Mouse (Mus musculus) left cerebral cortex, postnatal 36 days (tissue): ENCODE results near the gene Hmox2. TPM values are rescaled to one million over a fixed set of nuclear protein-coding genes. Genes with fewer than 3 reads are reported as not detected.

ENCODE experiments used
- DNase-seq, 2 experiments: peaks; one replicate each; pipeline ENCODE4 v3.0.0; 2021 to 2022; ENCODE audit warnings: low spot score in 2 of 2, mixed read lengths in 1 of 2
- intact Hi-C: fragments of 180-260 bp; cut with DNase I; formaldehyde crosslinking; loops from one replicate; pipeline ENCODE4 v1.15.1; 2025
- total RNA-seq, 2 experiments: library from RNA; stranded (reverse); gene quantifications; 2 replicates each; pipeline ENCODE4 v1.2.3; 2021

The Hmox2 gene
- total RNA-seq, 2 experiments from 2014 or later: 77.2 to 88.6 TPM

GRCm38 (mm10) chr16:4777171-4777904 is 51.2 kb downstream of the Hmox2 start:
- DNase-seq: no peak
- intact Hi-C loops: no loop called here

GRCm38 (mm10) chr16:4777905-4778609 is 51.9 kb downstream of the Hmox2 start:
- no peak for DNase-seq
- intact Hi-C loops: no loop called here

- intact Hi-C loops: no loop called here
- no peak for DNase-seq
Measured at GRCm38 (mm10) chr16:4778940-4779339, 52.8 kb downstream of the Hmox2 start.

DNA sequence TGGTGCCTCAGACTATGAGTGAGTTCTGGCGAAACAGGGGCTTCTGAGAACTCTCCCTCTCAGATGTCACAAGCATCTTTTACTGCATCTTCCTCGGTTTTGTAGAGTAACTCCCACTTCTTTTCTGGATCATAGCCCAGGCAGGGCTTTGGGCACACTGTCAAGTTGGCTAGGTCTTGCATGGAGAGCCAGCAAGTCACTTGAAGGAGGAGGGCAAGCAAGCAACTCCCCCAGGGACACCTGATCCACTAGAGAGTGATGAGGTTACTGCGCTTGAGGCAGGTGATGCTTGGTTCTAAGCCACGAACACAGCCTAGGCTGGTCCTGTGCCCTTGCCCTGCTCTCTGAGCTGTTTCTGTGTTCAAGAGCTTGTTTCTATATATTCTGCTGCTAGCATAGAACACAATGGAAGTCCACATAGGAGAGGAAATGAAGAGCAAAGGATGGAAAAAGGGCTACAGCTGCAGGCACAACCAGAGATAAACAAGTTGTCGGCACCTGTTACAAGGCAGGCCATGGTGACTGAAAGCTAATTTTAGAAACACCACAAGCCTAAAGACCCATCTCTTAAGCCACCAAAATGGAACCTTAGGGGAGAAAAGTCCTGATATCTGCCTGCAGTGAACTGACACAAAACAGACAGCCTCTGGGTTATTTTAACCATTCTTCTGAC is 55.5 kb downstream of the Hmox2 start:
- intact Hi-C loops: no loop called here
- DNase-seq: peak; percentile 69 to 79

GRCm38 (mm10) chr16:4782515-4782914 is 56.4 kb downstream of the Hmox2 start:
- intact Hi-C loops: no loop called here
- no peak for DNase-seq

DNA sequence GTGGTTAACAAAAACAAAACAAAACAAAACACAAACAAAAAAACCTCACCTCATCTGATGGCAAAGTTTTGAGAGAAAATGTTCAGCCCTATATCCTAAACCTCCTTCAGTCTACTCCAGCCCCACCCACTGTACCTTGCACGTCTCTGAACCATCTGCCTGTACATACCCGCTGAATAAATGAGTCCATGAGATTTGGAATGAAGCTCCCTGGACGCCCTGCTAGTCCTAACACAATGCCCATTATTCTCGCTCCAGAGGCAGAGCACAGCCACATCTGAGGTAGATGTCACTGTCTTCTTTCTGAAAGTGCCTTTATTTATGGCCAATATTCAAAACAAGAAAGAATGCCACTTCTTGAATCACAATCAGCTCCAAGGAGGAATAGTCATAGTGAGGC is 59.5 kb downstream of the Hmox2 start:
- intact Hi-C loops: loop anchor here (5.0 kb wide), 2 partner anchors 68 to 103 kb away; partner anchors contain the start of gene Nmral1
- DNase-seq: no peak

DNA sequence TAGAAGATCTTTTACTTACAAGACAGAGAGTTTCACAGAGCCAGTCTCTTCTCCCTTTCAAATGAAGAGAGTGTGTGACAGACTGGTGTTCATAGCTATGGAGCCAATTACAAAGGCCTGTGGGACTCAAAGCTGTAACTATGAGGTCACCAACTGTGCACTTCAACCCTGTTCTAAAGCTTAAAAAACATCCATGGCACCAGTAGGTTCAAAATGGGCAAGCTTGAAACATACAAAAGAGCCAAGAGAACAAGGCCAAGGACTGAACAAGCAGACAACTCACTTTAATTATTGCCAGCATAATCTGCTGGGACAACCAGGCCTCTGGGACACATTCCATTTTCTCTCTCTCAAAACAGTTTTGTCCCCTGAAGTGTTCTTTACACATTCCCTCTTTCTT is 62.0 kb downstream of the Hmox2 start:
- no peak for DNase-seq
- intact Hi-C loops: loop anchor here (5.0 kb wide), 2 partner anchors 71 to 106 kb away; partner anchors contain the start of gene Nmral1

DNA sequence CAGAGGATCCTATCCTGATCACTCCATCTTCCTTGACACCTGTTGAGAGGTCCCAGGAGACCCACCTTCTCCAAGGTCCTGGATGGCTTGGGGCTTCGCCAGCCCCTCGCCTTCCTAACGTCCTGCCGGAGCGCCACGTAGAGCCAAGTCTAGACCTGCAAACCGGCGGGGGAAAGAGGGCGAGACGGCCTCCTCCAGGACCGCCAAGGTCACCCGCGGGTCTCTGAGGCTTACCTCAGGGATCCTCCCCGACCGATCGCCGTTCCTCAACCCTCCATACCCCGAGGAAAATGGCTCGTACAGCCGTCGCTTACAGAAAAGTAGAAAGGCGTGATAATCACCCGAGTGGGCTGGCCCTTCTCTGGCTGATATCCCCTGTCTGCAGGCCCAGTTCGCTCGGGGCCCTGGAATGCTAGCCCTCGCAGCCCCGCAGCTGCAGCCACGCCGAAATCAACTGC is 63.2 kb downstream of the Hmox2 start:
- intact Hi-C loops: loop anchor here (5.0 kb wide), 2 partner anchors 72 to 107 kb away; partner anchors contain the start of gene Nmral1
- no peak for DNase-seq

GRCm38 (mm10) chr16:4789810-4790559 is 63.8 kb downstream of the Hmox2 start, which contains the start of gene Cdip1:
Gene Cdip1, minus strand, starts transcription at chr16:4790292.
- peak; percentile 97 to 98 for DNase-seq
- intact Hi-C loops: loop anchor here (5.0 kb wide), 2 partner anchors 73 to 108 kb away; partner anchors contain the start of gene Nmral1

DNA sequence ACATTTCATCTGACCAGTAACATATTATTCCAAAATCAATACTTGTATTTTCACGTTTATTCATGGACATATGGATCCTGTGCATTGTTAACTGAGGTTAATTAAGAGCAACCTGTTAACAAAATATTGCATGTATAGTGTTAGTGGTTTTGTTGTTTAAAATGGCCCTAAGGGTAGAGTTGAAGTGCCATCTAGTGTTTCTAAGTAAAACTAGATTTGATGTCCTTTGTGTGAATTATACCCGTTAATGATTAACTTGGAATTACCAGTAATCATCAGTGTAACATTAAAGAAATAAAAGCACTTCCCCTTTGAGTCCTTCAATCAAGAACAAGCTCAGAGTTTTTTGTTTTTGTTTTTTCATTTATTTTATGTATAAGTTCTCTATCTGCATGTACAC is 65.2 kb downstream of the Hmox2 start:
- intact Hi-C loops: no loop called here
- DNase-seq: no peak

GRCm38 (mm10) chr16:4796631-4797030 is 70.5 kb downstream of the Hmox2 start:
- intact Hi-C loops: no loop called here
- no peak for DNase-seq

Other genes with a start within 250 kb of the Hmox2 start
- 1 to 10 TPM; 6.7 to 9.6 TPM for gene Srl, start 184.5 kb upstream of the Hmox2 start, total RNA-seq
- 1 to 10 TPM; 3.3 TPM for gene Tfap4, start 166.5 kb upstream of the Hmox2 start, total RNA-seq
- gene Glis2, start 131.6 kb upstream of the Hmox2 start, total RNA-seq: 10 to 100 TPM; 12.0 to 13.2 TPM
- gene Pam16, start 101.4 kb upstream of the Hmox2 start, total RNA-seq: 10 to 100 TPM; 75.3 to 86.0 TPM
- gene Vasn, start 86.4 kb upstream of the Hmox2 start, total RNA-seq: 10 to 100 TPM in 1 of 2 experiments, 1 to 10 TPM in 1; 9.8 to 11.2 TPM
- 10 to 100 TPM; 59.4 to 66.5 TPM for gene Dnaja3, start 86.4 kb upstream of the Hmox2 start, total RNA-seq
- gene Coro7, start 46.6 kb upstream of the Hmox2 start, total RNA-seq: 100 to 1,000 TPM in 1 of 2 experiments, 10 to 100 TPM in 1; 88.4 to 100 TPM
- gene Nmral1, start 7.0 kb upstream of the Hmox2 start, total RNA-seq: 10 to 100 TPM; 10.8 to 11.0 TPM
- 100 to 1,000 TPM; 189 to 197 TPM for gene Cdip1, start 63.9 kb downstream of the Hmox2 start, total RNA-seq
- not detected for gene 4930562C15Rik, start 109.1 kb downstream of the Hmox2 start, total RNA-seq
- gene Ubald1, start 154.0 kb downstream of the Hmox2 start, total RNA-seq: 10 to 100 TPM; 83.9 to 86.9 TPM
- 100 to 1,000 TPM; 207 to 218 TPM for gene Mgrn1, start 159.9 kb downstream of the Hmox2 start, total RNA-seq
- 10 to 100 TPM; 70.6 to 77.8 TPM for gene Nudt16l1, start 212.4 kb downstream of the Hmox2 start, total RNA-seq
- gene Anks3, start 237.8 kb downstream of the Hmox2 start, total RNA-seq: 10 to 100 TPM; 42.1 to 74.9 TPM